Mouse (Mus musculus): Measurements from ENCODE around the gene Gtf3c6.

The Gtf3c6 gene

DNA sequence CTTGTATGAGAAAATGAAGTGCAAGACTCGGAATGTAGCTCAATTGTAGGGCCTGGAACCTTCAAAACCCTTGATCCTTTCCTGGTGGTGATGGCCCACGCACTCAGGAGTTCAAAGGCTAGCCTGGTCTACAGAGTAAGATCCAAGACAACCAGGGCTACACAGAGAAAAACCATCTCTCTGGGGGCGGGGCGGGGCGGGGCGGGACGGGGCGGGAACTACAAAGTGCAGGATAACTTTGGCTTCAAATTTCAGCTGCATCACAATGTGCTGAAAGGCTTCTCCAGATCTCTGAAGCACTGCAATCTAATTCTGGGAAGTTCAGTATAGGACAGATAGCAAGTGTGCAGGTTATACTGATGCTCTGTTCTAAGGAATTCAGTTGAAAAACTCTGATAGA, 1.6 kb upstream of the Gtf3c6 start:
- in situ Hi-C loops (cut with MboI, MseI), result loop anchor here (25.0 kb wide), 1 partner anchor 628 kb away; the partner anchor contains the start of genes Cdc40 and Wasf1

DNA sequence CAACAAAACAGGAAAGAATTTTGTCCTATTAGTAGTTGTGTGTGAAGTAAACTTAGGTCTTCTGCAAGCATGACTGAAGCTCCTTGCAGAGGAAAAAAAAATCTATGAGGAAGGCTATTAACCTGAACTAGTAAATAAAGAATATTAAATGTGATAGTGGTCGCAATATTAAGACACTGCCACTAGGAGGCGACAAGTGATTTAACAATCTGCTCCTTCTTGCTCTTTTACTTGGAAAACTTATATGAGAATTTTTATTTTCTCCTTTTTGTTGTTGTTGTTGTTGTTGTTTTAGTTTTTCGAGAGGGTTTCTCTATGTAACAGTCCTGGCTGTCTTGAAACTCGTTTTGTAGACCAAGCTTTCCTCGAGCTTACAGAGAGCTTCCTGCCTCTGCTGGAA, 1.1 kb upstream of the Gtf3c6 start:
- in situ Hi-C loops (cut with MboI, MseI), result loop anchor here (25.0 kb wide), 1 partner anchor 628 kb away; the partner anchor contains the start of genes Cdc40 and Wasf1

DNA sequence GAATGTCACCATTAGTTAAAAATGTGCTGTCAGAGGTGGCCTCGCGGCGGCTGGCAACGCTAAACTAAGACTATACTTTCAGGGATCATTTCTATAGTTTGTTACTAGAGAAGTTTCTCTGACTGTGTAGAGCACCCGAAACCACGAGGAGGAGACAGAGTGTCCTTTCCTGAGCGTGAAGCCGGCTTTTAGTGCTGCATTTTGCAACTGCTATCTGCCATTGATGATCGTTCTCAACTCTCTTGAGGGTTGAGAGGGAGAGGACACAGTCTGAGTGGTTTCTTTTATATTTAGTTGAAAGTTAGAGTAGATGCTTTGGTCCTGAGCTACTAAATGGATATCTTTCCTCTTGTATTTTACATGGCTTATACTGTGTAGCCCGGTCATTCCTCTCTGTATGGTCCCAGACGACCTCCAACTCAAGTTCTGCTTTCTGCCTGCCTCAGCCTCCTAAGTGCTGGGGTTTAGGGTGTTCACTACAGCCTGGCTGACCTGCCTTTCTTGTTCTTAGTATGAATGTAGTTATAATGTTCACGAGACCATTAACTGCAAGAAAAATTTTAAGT, 576 bp upstream of the Gtf3c6 start:
- in situ Hi-C loops (cut with MboI, MseI), result loop anchor here (25.0 kb wide), 1 partner anchor 629 kb away; the partner anchor contains the start of genes Cdc40 and Wasf1

DNA sequence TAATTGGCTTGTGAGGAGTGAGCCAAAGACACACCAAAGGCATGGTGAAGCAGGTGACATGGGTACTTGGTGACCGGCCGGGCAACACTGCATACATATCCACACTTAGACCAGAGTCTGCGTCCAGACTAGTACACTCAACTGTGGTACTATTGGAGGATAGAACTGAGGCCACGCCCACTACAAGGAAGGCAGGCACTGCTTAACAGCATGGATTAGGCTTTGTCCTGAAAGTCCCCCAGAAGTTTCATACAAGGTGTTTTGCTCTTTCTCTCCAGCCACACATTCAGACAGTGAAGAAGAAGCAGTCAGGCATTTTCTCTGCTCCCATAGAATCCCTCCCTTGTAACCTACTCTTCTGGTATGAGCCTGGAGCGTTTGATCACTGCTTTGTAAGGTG, 1.2 kb downstream of the Gtf3c6 start:
- in situ Hi-C loops (cut with MboI, MseI), result loop anchor here (25.0 kb wide), 1 partner anchor 631 kb away; the partner anchor contains the start of genes Cdc40 and Wasf1

DNA sequence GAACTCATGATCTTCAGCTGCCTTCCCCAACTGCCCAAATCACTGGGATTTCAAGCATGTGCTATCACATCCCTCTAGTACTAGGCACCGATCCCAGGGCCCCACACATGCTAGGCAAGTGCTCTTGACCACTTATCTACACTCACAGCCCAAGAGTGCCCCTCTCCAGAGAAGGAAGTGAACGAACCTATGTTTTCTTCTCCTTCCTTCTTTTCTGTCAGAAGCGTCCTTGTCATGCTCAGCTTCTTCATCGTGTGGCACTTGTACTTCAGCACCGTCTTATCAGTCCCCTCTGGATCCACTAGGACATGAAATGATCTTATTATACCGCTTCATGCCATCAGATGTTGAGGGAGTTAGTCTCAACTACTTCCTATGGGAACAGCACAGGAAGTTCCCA, 6.9 kb downstream of the Gtf3c6 start:
- in situ Hi-C loops (cut with MboI, MseI), result loop anchor here (25.0 kb wide), 1 partner anchor 636 kb away; the partner anchor contains the start of genes Cdc40 and Wasf1

DNA sequence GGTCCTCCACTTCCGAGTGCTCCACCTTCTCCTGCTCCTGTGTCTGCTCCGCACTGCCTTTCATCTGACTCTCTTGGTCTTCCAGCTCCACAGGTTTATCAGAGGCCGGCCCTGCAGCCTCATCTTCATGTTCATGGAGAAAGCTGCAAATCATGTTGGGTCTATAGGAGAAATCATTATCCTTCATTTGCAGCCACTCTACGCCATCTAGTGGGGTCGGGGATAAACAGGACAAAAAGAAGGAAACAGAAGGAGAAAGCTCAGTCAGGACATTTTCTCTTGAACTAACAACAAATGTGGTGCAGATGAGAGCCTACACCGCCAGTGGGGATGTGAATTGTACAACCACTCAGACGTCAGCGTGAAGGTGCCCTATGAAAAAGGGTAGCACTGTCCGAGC, 8.3 kb downstream of the Gtf3c6 start:
- in situ Hi-C loops (cut with MboI, MseI), result loop anchor here (25.0 kb wide), 1 partner anchor 638 kb away; the partner anchor contains the start of genes Cdc40 and Wasf1

DNA sequence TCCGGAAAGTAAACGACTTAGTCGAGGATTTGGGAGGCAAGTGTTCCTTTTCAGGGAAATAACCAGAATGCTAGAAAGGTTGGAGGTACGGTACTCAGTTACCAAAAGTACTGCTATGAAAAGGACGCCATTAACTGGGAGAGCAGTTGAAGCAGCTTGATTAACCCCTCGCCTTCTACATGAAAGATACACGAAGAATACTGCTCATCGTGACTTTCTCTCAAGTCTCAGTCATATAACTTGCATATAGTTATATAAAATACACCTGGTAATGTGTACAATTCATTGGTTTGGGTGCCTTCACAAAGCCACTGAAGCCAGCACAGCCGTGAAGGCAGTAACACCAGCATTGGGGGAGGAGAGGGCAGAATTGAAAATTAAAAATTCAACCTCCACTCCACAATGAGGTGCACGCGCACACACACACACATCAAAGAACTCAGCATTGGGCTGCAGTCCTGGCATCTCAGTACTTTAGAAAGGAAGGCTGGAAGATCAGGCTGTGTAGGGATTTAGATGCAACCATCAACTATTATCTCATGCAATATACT, 10.7 kb downstream of the Gtf3c6 start:
- in situ Hi-C loops (cut with MboI, MseI), result no loop called here

DNA sequence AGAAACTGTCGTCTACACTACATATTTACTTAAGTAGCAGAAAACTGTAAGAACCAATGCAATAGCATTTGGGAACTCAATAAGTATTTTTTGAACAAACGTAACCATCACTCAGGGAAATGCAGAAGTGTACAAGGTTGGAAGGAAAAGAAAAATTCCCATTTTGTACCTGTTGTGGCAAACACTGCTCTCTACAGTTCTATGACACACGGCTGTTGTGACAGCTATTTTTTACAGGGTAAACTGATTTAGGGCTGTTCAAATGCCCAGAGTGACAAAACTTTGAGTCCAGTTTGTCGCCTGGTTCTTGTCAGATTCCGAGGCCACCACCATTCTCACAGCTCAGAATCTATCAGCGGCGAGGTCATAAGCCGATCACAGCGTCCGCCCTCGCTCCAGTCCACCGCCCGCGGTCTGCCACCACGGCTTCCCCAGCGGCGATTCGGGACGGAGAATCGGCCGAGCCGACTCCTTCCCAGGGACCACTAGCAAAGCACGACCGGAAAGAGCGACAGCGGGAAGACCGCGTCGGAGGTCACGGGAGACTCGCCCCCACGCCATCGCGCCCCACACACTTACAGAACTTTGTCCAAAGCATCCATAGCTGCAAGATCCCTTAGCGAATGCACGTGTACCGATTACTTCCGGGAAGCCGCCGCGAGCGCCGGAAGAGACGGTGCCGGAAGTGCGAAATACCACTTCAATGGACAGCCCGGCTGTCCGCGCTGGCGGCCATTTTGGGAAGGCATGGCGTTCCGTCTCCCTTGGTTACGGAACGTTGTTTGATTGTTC, 11.3 kb downstream of the Gtf3c6 start, which contains the start of gene Rpf2:
Gene Rpf2, minus strand, starts transcription at position 663 of the 792 bp plus-strand sequence.
- in situ Hi-C loops (cut with MboI, MseI), result no loop called here

DNA sequence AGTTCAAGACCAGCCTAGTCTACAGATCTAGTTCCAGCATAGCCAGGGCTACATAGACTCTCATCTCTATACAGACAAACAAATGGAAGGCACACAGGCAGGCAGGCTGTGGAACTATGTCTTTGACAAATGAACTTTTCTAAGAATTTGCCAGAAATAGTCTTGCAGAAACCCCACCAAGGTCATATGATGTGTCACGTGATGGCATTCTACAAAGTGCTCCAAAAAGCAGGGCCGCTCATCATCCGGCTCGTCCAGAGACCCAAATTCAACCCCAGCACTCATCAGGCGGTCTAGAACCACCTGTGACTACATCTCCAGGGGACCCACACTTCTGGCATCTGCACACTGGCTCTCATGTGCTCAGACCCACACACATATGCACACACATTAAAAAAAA, 20.1 kb downstream of the Gtf3c6 start:
- in situ Hi-C loops (cut with MboI, MseI), result no loop called here

DNA sequence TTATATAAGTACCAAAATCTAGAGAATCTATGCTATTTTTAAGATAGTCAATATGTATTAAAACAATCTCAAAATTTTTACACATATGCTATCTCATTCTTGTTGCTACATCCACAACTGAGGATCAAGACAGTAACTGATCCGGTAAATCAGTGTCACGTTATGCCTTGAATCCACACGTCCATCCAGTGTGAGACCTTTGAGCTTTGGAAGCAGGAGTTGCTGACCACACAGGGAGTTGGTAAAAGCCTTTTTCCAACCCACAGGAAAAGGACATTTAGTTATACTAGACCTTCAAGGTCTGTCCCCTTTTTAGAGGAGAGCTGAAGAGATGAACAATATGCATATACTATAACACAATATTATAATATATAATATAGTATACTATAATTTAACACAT, 24.7 kb downstream of the Gtf3c6 start:
- in situ Hi-C loops (cut with MboI, MseI), result no loop called here

DNA sequence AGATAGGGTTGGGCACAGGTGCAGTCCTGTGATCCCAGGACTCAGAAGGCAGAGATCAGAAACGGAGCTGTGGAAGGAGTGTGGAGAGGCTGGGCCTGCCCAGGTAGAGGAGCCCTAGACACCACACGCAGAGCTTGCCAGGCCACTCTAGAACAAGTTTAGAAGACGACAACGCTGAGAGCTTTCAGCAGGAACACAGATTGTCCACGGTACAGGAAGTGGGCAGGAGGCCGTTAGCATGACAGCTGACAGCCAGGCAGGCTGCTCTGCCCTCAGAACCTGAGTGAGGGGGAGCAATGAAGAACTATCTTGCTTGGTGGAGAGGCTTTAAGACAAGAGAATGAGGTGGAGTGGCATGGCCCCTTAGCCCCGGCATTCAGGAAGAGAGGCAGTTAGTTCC, 25.5 kb downstream of the Gtf3c6 start:
- in situ Hi-C loops (cut with MboI, MseI), result no loop called here

DNA sequence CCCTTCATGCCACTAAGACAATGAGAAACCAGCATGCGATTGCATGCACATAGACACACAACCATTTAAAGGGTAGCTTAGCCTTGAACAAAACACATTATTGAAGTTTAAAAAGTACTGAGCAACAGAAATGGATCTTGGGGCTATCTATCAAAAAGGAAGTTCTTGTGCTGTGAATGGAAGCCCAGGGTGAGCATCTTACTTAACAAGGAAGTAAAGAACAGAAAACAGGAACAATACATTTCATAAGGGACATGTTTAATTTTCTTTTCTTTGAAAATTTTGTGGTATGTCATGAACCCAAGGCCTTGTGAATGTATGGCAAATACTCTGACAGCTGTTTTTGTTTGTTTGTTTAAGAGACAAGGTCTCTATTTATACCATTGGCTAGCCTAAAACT, 28.2 kb downstream of the Gtf3c6 start:
- in situ Hi-C loops (cut with MboI, MseI), result no loop called here

DNA sequence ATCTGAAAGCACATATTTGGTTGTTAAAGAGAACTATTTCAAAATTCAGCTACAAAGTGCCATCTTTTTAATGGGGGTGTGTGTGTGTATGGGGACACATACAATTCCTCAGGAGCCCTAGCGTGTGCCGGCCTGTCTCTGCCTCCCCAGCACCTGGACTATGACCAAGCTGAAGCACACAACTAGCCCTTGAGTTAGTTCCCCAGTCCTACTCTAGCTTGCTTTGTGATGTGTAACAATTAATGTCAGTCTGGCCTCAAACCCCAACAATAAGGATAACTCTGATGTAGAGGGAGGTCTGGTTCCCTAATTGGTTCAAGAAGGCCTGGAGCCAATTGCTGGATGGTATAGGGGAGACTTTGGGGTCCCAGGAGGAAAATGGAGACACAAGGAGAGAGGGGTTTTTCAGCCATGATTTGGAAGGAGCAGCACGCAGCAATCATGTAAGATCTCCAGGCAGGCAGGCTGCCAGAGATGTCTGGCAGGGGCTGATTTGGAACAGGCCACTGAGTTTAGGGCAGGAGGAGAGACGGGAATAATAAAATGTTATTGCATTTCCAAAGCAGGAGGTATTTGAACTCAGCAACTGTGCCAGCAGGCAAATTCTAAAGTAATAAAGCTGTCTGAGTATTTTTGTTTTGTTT, 30.1 kb downstream of the Gtf3c6 start:
- in situ Hi-C loops (cut with MboI, MseI), result no loop called here

DNA sequence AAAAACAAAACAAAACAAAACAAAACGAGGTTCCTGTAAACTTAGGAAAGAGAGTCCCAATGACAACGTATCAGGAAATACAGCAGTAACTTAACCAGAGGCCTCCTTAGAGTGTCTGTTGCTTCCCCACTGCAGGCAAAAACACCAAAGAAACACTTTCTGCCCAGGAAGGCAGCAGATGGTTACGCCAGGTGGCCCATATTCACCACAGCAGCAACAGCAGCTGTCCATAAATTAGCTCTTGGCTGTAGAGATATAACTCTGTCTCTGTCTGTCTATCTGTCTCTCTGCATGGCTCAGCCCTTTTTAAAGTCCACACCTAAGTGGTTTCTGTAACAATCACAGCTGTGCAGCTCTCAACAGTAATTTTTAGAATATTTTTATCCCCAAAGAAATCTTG, 39.0 kb downstream of the Gtf3c6 start:
- in situ Hi-C loops (cut with MboI, MseI), result loop anchor here (25.0 kb wide), 1 partner anchor 1057 kb away; the partner anchor contains the start of gene Ccn6

DNA sequence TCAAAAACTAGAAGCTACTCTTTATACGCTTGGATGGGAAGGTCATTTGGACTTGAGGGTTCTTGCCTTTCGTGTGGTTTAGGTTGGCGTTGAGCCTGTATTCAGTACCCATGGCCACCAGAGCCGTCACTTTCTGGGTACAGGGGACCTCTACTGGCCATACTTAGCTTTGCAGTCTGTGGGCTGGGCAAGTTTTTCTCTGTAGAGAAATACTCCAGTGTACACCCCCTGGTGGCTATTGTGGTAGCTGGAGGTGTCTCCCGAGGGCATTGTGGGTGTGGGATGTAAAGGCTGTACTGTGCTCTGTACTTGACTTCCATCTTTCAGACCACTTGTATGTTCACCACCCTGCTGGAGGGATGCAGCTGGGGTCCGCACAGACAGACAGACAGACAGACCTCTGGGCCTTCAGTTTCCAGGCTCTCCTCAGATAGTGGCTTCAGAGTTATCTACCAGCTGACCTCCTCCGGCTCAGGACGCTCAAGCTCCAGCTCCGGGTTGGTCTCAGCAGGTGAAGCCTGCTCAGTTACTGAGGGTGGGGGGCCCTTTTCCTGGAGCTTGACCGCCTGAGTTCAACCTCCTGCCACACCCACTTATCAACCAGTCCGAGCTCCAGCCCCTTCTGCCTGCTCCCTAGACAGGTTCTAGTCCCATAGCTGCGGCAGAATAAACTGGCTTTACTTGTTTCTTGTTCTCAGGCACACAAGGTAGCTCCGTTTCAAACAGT, 45.3 kb downstream of the Gtf3c6 start:
- in situ Hi-C loops (cut with MboI, MseI), result loop anchor here (5.0 to 25.0 kb wide), 3 partner anchors 160 to 1050 kb away; partner anchors contain the start of genes Ccn6 and Mfsd4b3
